Mouse (Mus musculus) bone marrow macrophage, adult 2 months (primary cell): ENCODE results near the gene Alg9.

Source experiments
- CTCF ChIP-seq: IDR thresholded peaks from 2 replicates; pipeline ENCODE4 v1.5.1; 2012; ENCODE audit warnings: low read depth, mild to moderate bottlenecking, low read length, moderate library complexity
- POLR2A ChIP-seq: IDR thresholded peaks from 2 replicates; pipeline ENCODE4 v1.6.1; 2012; ENCODE audit warnings: mild to moderate bottlenecking, low read depth, low read length, borderline replicate concordance

DNA sequence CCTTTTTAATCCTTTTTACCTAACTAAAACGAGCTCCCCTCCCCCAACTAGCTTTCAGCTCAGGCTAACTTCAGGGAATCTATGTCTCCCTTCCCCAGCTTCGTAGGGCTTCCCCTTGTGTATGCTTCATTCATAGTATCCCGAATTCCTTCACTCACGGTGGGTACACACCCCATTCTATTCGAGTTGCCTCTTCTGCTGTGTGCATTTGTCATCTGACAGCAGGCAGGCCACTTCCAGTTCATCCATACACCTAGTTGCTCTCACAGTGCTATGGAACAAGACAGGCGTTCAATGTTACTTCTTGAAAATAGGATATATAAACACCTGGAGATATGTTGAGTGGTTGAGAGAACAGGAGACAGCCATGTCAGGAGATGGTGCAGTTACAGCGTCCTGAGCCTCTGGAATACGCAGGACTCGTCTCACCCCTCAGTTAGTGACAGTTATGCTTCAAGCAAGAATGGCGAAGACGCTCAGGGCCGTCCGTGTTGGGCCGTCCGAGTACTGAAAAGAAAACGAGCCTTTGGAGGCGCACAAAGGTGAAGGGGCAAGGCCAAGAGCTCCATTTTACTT, 7.2 kb upstream of the Alg9 start:
- TF ChIP-seq CTCF (no peak), POLR2A (no peak)
